Mouse (Mus musculus) kidney, adult 11 months (tissue): ENCODE measurements at regions not wholly inside any gene's neighbourhood (a gene's known extent, or its start where the extent isn't known, plus 50 kb on each side); places are given as distances from the start of the nearest gene placed in this dataset.

ENCODE experiments used
- DNase-seq: peaks from one replicate; pipeline ENCODE4 v3.0.0; 2022

DNA sequence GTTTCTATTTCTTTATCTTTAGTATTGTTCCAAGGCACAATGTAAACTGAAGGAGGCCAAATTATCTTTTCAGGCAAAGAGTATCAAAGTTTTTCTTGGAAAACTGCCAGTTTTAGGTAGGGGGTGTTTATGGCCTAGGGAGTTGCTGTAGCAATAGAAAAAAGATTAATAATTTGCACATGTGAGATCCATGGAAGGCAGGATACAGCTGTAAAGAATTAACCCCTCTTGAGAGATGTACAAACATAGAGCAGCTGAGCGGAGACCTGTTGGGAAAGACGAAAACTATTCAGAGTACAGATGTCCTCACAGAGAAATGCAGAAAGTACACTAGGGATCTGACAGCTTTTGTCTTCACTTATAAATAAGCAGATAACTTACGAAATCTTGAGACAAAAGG, 176.8 kb downstream of the Fign start:
- no peak for DNase-seq

DNA sequence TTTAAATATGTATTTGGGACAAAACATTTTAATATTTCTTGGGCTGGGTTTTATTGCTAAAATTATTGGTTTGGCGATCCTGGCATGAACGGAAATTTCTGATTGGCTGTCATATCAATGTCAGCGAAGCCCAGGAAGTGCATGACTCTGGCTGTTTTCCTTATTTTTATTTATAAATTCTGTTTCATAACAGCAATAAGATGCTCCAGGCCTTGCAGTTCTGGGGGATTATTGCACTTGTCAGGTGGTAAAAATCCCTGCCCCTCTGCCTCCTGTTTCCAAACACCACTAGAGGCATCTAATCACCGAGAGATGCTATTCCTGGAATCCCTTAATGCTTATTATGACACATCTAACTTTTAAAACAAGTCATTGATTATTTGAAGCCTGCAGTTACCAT, 177.8 kb downstream of the Fign start:
- no peak for DNase-seq

DNA sequence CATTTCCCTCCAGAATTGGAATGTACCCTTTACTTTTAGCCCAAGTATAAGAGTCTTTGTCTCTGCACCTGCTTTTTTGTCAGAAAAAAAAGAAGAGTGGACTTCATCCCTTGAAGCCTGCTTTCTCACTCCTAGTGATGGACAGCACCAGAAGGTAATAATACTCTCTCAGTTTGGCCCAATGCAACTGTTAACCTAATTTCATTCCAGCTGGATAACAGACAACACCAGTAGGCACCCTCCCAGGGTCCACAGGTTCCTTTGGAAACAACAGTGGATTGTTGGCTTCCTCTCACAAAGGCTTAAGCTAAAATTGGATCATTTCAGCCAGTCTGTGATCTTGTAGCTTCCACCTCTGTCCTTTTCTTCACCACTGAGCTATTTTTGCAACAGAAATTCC, 197.2 kb downstream of the Fign start:
- DNase-seq = no peak

DNA sequence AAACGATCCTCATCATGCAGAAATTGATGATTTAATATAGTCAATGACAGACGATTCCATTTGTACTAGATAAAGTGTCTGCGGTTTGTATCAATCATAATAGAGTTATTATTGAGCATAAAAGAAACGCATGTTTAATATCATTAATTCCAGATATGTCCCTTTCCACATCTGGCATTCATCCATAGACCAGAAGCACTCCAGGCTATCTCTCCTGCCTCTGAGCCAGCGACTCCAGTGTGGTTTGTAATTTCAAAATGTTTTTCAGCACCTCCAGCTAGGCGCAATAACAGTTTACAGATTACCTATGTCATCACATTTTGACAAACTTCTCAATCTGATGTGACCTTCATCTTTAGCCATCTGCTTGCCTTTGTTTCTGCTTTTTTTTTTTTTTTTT, 219.4 kb downstream of the Fign start:
- DNase-seq = no peak

DNA sequence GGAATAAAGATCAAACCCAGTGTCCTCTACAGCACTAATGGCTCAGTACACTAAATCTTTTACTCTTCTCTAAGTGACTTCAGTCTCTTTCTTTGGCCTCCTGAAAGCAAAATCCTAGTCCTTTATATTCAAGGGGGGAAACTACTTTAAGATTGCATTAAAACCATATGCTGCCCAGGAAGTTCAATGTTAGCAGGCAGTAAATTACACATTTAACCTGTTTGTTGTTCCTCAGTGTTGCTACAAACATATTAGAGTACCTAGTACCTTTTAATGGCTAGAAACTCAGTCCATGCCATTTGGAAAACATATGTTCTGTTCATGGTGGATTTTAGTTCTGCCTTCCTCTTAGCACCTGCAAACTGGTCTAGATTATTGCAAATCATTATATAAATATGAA, 220.5 kb downstream of the Fign start:
- DNase-seq = no peak

DNA sequence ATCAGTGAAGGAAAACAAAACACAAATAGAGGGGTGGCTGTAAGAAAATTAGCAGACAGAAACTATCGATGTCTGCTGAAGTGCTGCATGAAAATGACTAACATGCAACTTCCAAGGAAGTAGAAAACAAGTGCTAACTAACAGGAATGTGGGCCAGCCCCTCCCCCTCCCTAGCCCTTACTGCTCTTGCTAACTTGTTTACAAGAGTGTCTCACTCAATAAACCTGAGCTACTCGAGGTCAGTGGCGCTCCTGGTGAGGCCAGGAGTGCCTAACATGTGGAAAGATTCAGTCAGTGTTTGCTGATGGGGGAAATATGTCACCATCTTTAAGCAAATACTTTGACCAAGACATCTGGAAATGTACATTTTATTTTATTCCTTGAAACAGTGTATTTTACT, 221.5 kb downstream of the Fign start:
- DNase-seq = peak; percentile 67

DNA sequence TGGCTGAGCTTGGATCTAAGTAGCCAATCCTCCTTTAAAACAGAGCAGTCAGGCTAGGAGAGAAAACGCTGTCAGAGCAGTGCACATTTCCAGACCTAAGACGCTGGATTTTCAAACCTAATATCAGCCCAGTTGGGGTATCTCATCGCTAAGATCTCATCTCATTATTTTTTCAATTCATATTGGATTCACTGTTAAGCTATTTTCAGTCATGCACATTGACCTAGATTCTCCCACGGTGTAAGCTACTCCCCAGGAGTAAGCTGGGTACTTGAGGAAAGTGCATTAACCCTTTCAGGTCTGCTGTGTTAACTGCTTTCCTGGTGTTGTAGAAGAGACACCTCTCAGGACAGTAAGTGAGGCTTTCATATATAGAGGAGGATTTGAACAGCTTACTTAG, 222.7 kb downstream of the Fign start:
- no peak for DNase-seq

DNA sequence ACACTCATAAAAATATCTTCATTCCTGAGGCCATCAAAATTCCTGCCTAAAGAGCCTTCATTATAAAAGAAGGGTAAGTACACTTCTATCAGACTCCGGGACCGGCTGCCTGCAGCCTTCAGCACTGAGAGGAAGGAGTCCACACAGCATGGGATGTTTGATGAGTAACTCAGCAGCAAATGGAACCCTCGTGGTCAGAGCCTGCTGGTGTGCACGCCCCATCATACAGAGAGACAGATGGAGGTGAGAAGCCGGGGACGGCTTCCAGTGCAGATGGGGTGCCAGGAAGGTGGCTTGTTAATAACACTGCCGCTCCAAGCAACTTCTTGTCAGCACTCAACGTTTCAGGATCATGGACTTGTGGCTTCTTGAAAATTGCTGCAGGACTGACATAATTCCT, 231.3 kb downstream of the Fign start:
- DNase-seq = no peak

DNA sequence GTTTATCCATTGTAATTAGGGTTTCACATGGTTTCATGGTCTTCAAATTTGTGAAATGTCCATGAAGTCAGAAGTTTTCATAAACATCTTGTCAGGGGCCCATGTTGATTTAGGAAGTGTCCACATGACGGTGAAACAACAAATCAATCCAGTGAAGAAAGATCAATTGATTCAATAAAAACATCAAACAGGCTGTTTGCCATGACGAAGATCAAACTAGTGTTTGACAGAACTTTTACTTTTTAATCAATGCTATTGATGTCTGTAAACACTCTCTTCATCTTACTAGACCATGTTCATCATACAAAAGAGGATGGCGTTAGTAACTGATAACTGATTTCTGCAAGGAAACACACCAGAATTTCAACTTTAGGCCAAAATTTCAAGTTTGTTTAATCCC, 236.0 kb downstream of the Fign start:
- DNase-seq = no peak

DNA sequence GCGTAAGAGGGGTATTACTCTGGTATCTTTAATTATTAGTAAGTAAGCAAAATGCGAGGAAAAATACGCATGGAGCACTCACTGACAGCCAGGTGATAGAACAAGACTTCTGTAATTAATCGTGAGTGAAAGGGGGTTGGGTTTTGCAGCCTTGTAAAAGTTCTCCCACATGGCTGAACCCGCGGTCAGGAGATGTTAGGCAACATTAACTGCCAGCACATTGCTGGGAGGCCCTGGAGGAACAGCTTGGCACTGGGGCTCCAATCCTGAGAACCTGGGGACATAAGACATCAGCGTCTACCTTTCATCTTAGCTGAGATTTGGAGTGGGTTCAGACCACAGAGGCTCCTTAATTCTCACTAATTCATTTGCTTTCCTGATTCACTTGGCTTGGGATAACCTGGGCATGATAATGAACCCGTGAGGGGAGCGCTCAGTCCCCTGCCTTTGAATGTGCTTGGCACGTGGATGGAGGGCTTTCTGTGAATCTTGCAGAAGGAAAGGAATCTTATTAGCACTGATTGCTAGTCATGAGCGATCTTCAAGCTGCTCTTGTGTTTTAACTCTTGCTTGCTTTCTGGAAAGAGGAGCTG, 241.3 kb downstream of the Fign start:
- no peak for DNase-seq

DNA sequence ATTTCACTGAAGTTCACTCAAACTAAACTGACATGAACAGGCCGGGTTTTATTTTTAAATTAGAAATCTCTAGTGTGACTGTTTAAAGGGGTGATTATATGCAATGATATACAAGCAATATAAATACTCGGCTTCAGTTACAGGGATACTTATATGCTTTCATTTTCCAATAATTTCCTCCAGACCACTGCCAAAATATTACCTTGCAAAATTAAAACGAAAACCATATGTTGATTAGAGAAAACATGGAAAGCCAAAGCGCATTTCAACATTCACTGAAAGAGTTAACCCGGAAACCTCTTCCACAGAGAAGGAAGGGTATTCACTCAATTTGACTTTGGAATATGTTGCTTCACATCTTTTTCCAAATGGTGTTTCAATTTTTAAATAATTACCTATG, 242.4 kb downstream of the Fign start:
- no peak for DNase-seq

DNA sequence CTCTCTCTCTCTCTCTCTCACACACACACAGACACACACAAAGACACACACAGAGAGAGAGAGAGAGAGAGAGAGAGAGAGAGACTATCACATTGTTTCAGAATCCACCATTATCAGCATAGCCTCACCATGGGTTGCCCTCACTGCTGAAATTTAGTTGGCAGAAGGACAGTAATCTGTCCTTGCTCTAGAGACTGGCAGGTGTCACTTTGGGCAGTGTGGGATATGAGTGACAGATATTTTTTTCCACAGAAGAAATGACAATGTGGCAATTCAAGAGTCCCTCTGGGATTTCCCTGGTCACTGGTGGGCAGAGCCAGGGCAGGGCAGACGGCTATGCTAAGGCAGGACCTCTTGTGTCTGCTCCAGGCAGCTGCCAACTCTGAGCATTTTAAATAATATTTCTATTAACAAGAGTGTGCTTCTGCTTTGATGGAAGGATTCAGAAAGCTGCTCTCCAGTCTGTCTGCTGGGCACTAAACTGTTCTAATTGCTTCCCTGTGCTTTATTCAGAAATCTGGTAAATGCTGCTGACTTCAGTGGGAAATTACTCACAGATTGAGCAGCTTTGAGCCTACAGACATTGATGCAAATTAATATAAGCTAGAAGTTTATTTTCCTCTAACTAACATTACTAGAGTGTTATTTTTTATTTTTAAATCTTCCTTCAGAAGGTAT, 243.5 kb downstream of the Fign start:
- DNase-seq = no peak

DNA sequence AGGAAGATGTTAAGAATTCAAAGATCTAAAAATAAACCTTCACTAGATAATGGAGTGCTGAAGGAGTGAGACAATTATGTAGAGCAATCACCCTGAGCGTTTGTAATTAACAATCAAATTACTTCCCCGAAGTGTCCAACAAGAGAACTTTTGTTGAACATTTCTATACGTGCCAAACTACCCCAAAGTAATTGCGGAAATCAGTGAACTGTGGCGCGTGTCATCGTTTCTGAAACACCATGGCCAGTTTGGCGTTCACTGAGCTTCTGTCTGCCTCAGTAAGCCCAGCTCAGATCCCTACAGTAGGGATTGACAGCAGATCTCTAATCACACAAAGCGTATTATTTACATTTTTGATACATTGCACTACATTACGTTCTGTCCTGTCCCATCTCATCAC, 244.6 kb downstream of the Fign start:
- no peak for DNase-seq

DNA sequence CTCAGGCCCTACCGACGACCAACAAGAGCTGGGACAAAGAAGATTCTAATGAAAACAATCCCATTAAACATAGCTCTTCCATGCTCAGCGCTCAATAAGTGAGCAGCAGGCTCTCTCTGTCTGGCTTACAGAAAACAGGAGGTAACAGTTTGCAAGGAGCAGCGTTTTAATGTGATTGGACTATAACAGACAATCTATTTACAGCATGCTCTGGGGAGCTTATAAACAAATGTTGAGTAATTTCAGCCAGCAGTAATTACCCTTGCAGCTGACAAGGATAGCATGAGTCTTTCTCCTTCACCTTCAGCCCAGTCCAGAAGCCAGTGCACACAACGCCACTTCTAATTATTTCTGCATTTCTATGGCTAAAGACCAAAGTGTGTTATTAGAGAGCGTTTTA, 245.6 kb downstream of the Fign start:
- DNase-seq = no peak

DNA sequence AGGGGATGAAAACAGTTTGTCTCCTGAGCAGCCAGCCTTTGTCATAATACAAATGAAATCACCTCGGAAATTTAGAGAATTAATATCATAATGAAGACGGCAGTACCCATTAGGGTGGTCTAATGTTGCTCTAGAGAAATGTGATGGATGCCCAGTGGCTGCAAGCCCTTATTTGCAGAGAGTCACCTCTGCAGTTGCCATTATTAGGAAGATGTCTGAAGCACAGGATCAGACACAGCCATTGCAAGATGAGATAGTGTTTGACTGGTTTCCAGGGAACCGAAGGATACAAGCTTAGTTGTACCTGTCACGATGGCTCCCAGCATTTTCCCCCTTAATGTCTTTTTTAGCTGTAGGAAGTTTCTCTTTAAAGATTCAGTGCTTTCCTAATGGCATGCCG, 247.8 kb downstream of the Fign start:
- no peak for DNase-seq

DNA sequence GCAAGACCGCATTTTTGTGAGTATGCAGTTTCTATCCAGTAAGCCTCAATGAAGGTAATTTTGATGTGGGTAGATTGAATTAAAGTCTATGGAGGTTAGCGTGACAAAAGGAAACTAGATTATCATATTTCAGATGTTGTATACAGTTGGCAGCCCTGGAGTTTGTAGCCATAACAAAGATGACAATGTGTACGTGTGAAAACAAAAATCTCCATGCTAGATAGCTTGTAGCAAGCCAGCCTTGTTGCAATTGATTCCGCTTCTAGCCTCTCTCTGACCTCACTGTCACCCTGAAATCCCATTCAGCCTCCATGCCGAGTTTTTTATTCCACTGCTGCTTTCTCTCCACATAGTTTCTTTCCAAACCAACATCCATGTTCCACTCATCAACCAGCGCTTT, 248.4 kb downstream of the Fign start:
- DNase-seq = no peak

DNA sequence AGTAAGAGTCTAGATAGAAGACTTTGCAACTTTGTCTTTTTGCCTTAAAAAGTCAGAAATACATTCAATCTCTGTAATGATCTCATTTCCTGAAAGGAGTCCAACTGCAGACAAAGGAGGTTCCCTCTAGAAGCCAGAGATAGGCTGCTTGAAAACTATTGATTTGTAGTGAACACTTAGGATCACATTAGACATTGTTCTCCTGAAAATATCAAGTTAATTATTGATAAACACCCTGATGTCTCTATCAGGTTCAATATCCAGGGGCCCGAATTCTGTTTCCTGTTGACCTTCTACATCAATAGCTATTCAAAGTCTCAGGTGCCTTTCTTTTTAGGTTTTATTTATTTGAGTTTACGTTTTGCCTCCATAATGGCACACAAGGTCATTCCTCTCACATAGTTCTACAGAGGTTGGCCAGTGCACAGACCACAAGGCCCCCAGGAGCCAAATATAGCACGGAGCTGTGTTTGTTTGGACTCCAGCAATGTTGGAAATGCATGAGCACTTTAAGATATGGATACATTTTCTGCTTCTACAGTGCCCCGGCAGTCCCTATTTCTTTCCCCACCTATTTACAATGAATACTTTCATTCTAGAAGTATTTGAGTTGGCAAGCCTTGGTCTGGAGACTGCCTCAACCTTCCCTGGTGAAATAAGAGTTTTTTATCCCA, 265.7 kb downstream of the Fign start:
- DNase-seq = no peak

DNA sequence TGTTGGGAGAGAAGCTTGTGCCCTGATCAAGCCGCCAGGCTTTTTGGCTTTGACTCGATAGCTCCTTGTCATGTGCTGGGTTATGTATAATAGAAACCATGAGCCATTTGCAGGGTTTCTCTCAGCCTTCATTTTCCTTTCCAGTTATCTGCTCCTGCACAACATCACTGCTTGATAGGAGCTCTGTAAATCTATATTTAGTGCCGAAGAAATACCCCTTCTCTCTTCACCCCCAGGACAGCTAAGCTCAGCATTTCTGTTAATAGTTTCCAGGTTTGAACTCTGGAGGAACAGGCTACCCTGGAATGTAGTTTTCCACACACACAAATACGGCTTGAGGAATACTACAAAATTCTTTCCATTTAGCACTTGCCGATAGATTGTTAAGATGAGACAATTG, 267.4 kb downstream of the Fign start:
- no peak for DNase-seq

DNA sequence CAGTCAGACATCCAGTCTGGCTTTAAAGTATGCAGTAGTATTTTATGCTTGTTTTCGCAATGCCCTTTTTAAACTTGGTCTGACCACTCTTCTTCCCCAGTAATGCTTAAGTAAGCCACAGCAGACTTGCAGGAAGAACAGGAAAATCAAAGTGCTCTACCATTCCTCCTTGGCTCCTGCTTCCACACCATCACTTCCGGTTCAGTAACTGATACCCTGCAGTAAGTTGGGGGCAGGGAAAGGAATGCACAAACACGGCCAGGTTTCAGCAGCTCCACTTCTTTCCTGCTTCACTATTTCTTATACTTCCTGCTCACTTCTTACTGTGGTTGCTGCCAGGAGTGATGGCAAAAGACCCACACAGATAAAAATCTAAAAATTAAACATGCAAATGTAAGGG, 269.2 kb downstream of the Fign start:
- no peak for DNase-seq

DNA sequence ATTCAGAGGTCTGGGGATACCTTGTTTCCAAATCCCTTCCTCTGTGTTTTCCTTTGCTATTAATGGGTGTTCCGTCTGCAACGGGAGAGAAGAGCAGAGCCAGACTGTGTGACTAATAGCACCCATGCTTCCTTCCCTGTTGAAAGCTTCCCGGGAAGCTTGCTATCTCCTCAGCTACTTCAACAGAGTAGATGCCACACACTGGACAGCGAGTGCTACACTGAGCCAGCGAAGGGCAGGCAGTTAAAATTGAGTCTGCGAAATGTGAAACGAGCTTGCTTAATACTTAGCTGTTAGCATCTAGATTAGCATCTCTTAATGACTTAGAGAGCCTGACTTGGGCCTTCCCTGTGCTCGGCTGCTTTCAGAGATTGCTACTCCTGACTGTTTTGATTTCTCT, 278.4 kb downstream of the Fign start:
- no peak for DNase-seq
